Mouse (Mus musculus) liver, embryonic 14.5 days (tissue): ENCODE data around the gene Unc13b. TPM values are rescaled to one million over a fixed set of nuclear protein-coding genes. Genes with fewer than 3 reads are reported as not detected.

Experiments
- ATAC-seq: fragments of 200-750 bp; cut with Nextera tagmentation; 2 replicates; pipeline ENCODE4 v1.8.0; 2017; ENCODE audit warnings: moderate number of reproducible peaks, mild to moderate bottlenecking, moderate library complexity; ENCODE audit not compliant: insufficient read depth
- DNase-seq, 3 experiments: peaks; one replicate each; pipeline ENCODE4 v3.0.0-alpha.2; 2012 to 2013; ENCODE audit warnings: low read depth in 3 of 3, low spot score in 3 of 3
- H3K27ac ChIP-seq: fragments of 300-500 bp; sonication (generic); 2 replicates; pipeline ENCODE4 v1.5.1; 2014; ENCODE audit warnings: moderate library complexity, mild to moderate bottlenecking, control low read depth, inconsistent platforms
- H3K27me3 ChIP-seq: fragments of 300-500 bp; sonication (generic); 2 replicates; pipeline ENCODE4 v1.6.1; 2014; ENCODE audit warnings: mild to moderate bottlenecking, low read length, moderate library complexity; ENCODE audit not compliant: control insufficient read depth, insufficient read depth
- H3K36me3 ChIP-seq: fragments of 300-500 bp; sonication (generic); replicated peaks from 2 replicates; pipeline ENCODE4 v1.6.1; 2014; ENCODE audit warnings: low read depth; ENCODE audit not compliant: control insufficient read depth, insufficient read depth
- H3K4me1 ChIP-seq, 2 experiments: fragments of 200-500 bp in 1 of 2; fragments of 300-500 bp in 1 of 2; sonication (generic) in 1 of 2; replicated peaks; 2 replicates each; pipeline ENCODE4 v1.6.1; 2012 to 2014; ENCODE audit warnings: antibody characterized with exemption in 1 of 2, inconsistent platforms in 1 of 2, low read length in 1 of 2; ENCODE audit not compliant: control insufficient read depth in 2 of 2, insufficient read depth in 2 of 2
- H3K4me2 ChIP-seq: fragments of 300-500 bp; sonication (generic); 2 replicates; pipeline ENCODE4 v1.6.1; 2014; ENCODE audit warnings: low read depth, mild to moderate bottlenecking, control low read depth, moderate library complexity
- H3K4me3 ChIP-seq, 2 experiments: fragments of 200-500 bp in 1 of 2; fragments of 300-500 bp in 1 of 2; sonication (generic) in 1 of 2; 2 replicates each; pipeline ENCODE4 v1.5.1; 2012 to 2014; ENCODE audit warnings: low read depth in 2 of 2, low read length in 2 of 2, mild to moderate bottlenecking in 2 of 2, control low read depth in 1 of 2, inconsistent platforms in 1 of 2, moderate library complexity in 1 of 2; ENCODE audit not compliant: insufficient read depth in 1 of 2
- H3K9ac ChIP-seq: fragments of 300-500 bp; sonication (generic); replicated peaks from 2 replicates; pipeline ENCODE4 v1.6.1; 2014; ENCODE audit warnings: mild to moderate bottlenecking, control low read depth, moderate library complexity
- H3K9me3 ChIP-seq: fragments of 300-500 bp; sonication (generic); 2 replicates; pipeline ENCODE4 v1.6.1; 2016; ENCODE audit warnings: low read length, mixed read lengths; ENCODE audit not compliant: control insufficient read depth
- CTCF ChIP-seq: IDR thresholded peaks from 2 replicates; pipeline ENCODE4 v1.5.1; 2016; ENCODE audit warnings: antibody characterized with exemption, low read depth, control low read depth
- EP300 ChIP-seq: IDR thresholded peaks from 2 replicates; pipeline ENCODE4 v1.6.1; 2016; ENCODE audit warnings: antibody characterized with exemption, low read depth
- WGBS: fragments of 180-500 bp; shearing (Covaris S2); extraction: QIAGEN DNeasy Blood & Tissue Kit; methylation state at CpG from one replicate; pipeline ENCODE4 v1.1.7; 2014; ENCODE audit not compliant: insufficient replicate concordance; 5-methylcytosine and 5-hydroxymethylcytosine counted together
- polyA plus RNA-seq, 2 experiments: library from polyadenylated mRNA; depleted of rRNA in 1 of 2; stranded (reverse) in 1 of 2; unstranded in 1 of 2; fragments of >200 nt; fragmentation: Nextera tagmentation in 1 of 2; extraction: Ambion mirVana in 1 of 2; gene quantifications; 2 replicates each; pipeline versions ENCODE4 v1.2.1 to v1.2.3; 2012 to 2014

Unc13b gene
- polyA plus RNA-seq, 2 experiments: 0.19 to 0.59 TPM

- DNase-seq: no peak
- TF ChIP-seq EP300 (no peak), CTCF (no peak)
- H3K4me1 ChIP-seq: no peaks in the 10 kb centered on the region
- no peaks in the 10 kb centered on the region for H3K27me3 ChIP-seq
- H3K4me3 ChIP-seq: no peak overlapping the region
- 59% methylated on average over 2 of the region's 2 CpGs for WGBS
- no peak for ATAC-seq
- H3K36me3 ChIP-seq: no peaks in the 10 kb centered on the region
- H3K27ac ChIP-seq: no peak overlapping the region
- no peak overlapping the region for H3K9ac ChIP-seq
- H3K9me3 ChIP-seq: no peaks in the 10 kb centered on the region
- no peak overlapping the region for H3K4me2 ChIP-seq
These were observed 23.7 kb downstream of the Unc13b start for GRCm38 (mm10) chr4:43082458-43082857.

DNA sequence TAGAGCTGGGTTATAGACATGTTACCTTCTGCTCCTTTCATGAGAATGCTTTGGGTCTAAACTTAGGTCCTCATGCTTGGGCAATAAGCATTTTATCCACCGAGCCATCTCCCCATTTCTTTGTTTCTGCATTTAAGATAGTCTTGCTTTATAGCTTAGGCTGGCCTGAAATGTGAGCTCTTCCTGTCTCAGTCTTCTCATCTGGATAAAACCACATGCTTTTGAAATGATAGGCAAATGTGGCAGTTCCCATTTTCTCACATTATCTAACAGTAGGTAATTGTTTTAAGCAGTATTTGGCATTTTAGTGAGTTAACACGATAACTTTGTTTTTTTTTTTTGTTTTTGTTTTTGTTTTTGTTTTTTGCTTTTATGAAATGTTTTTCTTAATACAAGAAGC is 31.2 kb downstream of the Unc13b start:
- H3K36me3 ChIP-seq: no peaks in the 10 kb centered on the region
- no peaks in the 10 kb centered on the region for H3K4me1 ChIP-seq
- no peaks in the 10 kb centered on the region for H3K27me3 ChIP-seq
- ATAC-seq (no peak), DNase-seq (no peak)
- no peak overlapping the region for H3K4me3 ChIP-seq
- TF ChIP-seq CTCF (no peak), EP300 (no peak)
- no peak overlapping the region for H3K27ac ChIP-seq
- no peaks in the 10 kb centered on the region for H3K9me3 ChIP-seq
- WGBS: 59% methylated on average over 2 of the region's 2 CpGs
- H3K9ac ChIP-seq: no peak overlapping the region
- H3K4me2 ChIP-seq: no peak overlapping the region

DNA sequence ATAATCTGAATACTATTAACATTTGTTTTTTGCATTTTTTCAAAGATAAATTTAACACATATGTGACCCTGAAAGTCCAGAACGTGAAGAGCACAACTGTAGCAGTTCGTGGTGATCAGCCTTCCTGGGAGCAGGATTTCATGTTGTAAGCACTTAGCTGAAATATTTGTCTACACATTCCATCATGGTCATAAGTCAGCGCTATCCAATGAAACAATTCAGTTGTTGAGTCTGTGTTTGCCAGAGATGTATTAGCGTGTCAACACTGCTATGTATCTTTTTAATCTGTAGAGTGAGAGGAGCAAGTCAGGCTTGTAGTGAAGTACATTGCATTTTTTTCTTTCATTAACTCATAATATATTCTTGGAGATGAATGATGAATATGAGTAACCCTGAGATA is 32.4 kb downstream of the Unc13b start:
- H3K4me2 ChIP-seq: no peak overlapping the region
- ATAC-seq (no peak), DNase-seq (no peak)
- no peak overlapping the region for H3K27ac ChIP-seq
- no peaks in the 10 kb centered on the region for H3K9me3 ChIP-seq
- no peak overlapping the region for H3K4me3 ChIP-seq
- H3K36me3 ChIP-seq: no peaks in the 10 kb centered on the region
- no peak overlapping the region for H3K9ac ChIP-seq
- TF ChIP-seq EP300 (no peak), CTCF (no peak)
- WGBS: 59% methylated on average over 4 of the region's 4 CpGs
- no peaks in the 10 kb centered on the region for H3K27me3 ChIP-seq
- no peaks in the 10 kb centered on the region for H3K4me1 ChIP-seq

GRCm38 (mm10) chr4:43113491-43113890 is 54.7 kb downstream of the Unc13b start:
- H3K4me1 ChIP-seq: no peaks in the 10 kb centered on the region; a peak in 1 of 4 replicates
- no peaks in the 10 kb centered on the region for H3K36me3 ChIP-seq
- ATAC-seq (no peak), DNase-seq (no peak)
- H3K9me3 ChIP-seq: no peaks in the 10 kb centered on the region
- no peak for TF ChIP-seq EP300
- TF ChIP-seq CTCF: no peak
- no peaks in the 10 kb centered on the region for H3K27me3 ChIP-seq
- H3K9ac ChIP-seq: no peak overlapping the region
- H3K4me2 ChIP-seq: no peak overlapping the region
- H3K4me3 ChIP-seq: no peak overlapping the region
- H3K27ac ChIP-seq: no peak overlapping the region

DNA sequence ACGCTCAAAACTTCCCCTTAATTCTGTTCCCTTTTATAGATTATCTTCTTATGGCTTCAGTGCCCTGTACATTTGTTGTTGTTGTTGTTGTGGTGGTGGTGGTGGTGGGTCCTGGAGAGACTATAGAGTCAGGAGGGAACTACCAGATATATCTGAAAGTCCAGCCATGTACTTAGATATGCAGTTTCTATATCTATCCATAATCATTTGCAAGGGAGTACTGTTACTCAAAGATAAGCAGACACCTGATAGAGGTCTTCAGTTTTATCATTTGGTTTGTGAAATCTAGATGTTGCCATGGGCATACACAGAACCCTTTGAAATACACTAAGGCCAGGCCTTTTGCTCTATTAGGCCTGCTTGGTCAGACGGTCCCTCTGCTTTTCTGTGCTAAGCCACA is 55.8 kb downstream of the Unc13b start:
- DNase-seq: no peak
- H3K36me3 ChIP-seq: no peaks in the 10 kb centered on the region
- TF ChIP-seq EP300: peak; percentile 23; the same call in 1 of the 2 replicates
- no peak for TF ChIP-seq CTCF
- no peak overlapping the region for H3K9ac ChIP-seq
- H3K4me3 ChIP-seq: no peak overlapping the region
- ATAC-seq: no peak
- no peaks in the 10 kb centered on the region; a peak in 1 of 4 replicates for H3K4me1 ChIP-seq
- 41% methylated on average over 2 of the region's 2 CpGs for WGBS
- H3K4me2 ChIP-seq: no peak overlapping the region
- H3K27ac ChIP-seq: no peak overlapping the region
- no peaks in the 10 kb centered on the region for H3K9me3 ChIP-seq
- H3K27me3 ChIP-seq: no peaks in the 10 kb centered on the region
